22 mouse cellular contexts compared by ENCODE assay signal in the genomic region with DNA sequence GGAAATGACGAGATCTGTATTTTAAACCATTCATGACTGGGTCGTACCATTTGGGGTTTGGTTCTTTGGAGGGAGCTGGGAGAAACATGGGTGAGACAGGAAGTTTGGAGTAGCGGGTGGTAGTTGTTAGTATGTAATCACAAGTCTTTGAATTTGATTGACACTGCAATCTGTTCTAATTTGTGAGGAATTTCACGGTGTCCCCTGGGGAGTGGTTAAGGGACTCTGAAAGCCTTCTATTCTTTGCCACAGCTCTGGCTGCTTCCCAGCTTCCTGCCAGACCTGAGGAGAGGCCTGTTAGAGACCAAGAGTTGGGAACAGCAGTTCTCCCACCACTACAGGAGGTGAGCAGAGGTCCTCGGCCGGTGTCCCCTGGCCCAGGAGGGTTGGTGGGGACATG. TPM values are rescaled to one million over a fixed set of nuclear protein-coding genes. Genes with fewer than 3 reads are reported as not detected.
DNase-seq lines count a peak whose midpoint lies in the region; ATAC-seq lines count a peak whose summit lies in the region.
"Had no signal": no experiment of that assay in that cellular context is flagged by ENCODE, and none has a peak within 500 bp of the region (broad histone marks: within the 10 kb centered on the region; RNA-seq: fewer than 3 reads in every experiment).

No protein-coding gene starts in this region.

- peak overlapping the region; percentile 74 for H3K27ac ChIP-seq in forebrain, embryonic 15.5 days (replicated peaks)
- H3K27ac ChIP-seq in forebrain, embryonic 10.5 days, result no peak overlapping the region
- H3K27ac ChIP-seq in forebrain, embryonic 16.5 days (ENCODE audit: low read length), result peak overlapping the region; percentile 25
- H3K27ac ChIP-seq in liver, embryonic 12.5 days, result no peak overlapping the region
- H3K27ac ChIP-seq: heart, embryonic 15.5 days; hindbrain, embryonic 15.5 days; liver, embryonic 13.5 days; midbrain, embryonic 13.5 days; stomach, postnatal 0 days had no signal

- H3K4me3 ChIP-seq in forebrain, embryonic 15.5 days, result no peak overlapping the region
- no peak overlapping the region for H3K4me3 ChIP-seq in forebrain, embryonic 10.5 days
- H3K4me3 ChIP-seq in forebrain, embryonic 16.5 days (replicated peaks; ENCODE audit: low read length), result no peak overlapping the region
- H3K4me3 ChIP-seq in liver, embryonic 12.5 days, result no peak overlapping the region
- H3K4me3 ChIP-seq: heart, embryonic 15.5 days; hindbrain, embryonic 15.5 days; liver, embryonic 13.5 days; midbrain, embryonic 13.5 days had no signal

- no peaks in the 10 kb centered on the region for H3K27me3 ChIP-seq in forebrain, embryonic 15.5 days
- H3K27me3 ChIP-seq in forebrain, embryonic 10.5 days (ENCODE audit: poor library complexity, severe bottlenecking), result no peaks in the 10 kb centered on the region
- no peaks in the 10 kb centered on the region for H3K27me3 ChIP-seq in forebrain, embryonic 16.5 days (replicated peaks; ENCODE audit: control insufficient read depth, insufficient read depth, low read length)
- H3K27me3 ChIP-seq in liver, embryonic 12.5 days (replicated peaks), result no peaks in the 10 kb centered on the region
- H3K27me3 ChIP-seq: heart, embryonic 15.5 days; hindbrain, embryonic 15.5 days; liver, embryonic 13.5 days; midbrain, embryonic 13.5 days had no signal

- H3K9ac ChIP-seq in forebrain, embryonic 15.5 days (replicated peaks), result no peak overlapping the region; the same call in 1 of the 2 replicates
- H3K9ac ChIP-seq in forebrain, embryonic 16.5 days (replicated peaks; ENCODE audit: low read depth, low read length), result no peak overlapping the region
- no peak overlapping the region for H3K9ac ChIP-seq in liver, embryonic 12.5 days
- H3K9ac ChIP-seq: heart, embryonic 15.5 days; hindbrain, embryonic 15.5 days; liver, embryonic 13.5 days; midbrain, embryonic 13.5 days had no signal

- no peak overlapping the region for H3K4me2 ChIP-seq in forebrain, embryonic 15.5 days (replicated peaks)
- H3K4me2 ChIP-seq in forebrain, embryonic 16.5 days (ENCODE audit: low read length), result no peak overlapping the region
- no peak overlapping the region for H3K4me2 ChIP-seq in liver, embryonic 12.5 days
- H3K4me2 ChIP-seq: heart, embryonic 15.5 days; hindbrain, embryonic 15.5 days; liver, embryonic 13.5 days; midbrain, embryonic 13.5 days had no signal

- no peak for DNase-seq in forebrain, embryonic 10.5 days (ENCODE audit: extremely low spot score, low spot score)
- peak; percentile 45 for DNase-seq in 3T3-L1 (ENCODE audit: low read depth, low spot score)
- DNase-seq in Muller cell, postnatal 12 days (ENCODE audit: inconsistent ontology term), result peak; percentile 36
- DNase-seq in urinary bladder, postnatal 4 days (ENCODE audit: low spot score in 2 of 2), result no peak
- DNase-seq: adrenal gland, postnatal 14 days; cerebellum, adult 9-10 months; gastrocnemius, postnatal 36 days; heart, postnatal 36 days; kidney, adult 2 months; kidney, postnatal 10 days; liver, embryonic 13.5 days; lung, adult 2 months; lung, postnatal 14 days; thymus, adult 2 months; thymus, postnatal 4 days had no signal

- H3K36me3 ChIP-seq in forebrain, embryonic 15.5 days, result peaks cover 11% of the 10 kb centered on the region; the same call in 1 of the 2 replicates
- H3K36me3 ChIP-seq in forebrain, embryonic 10.5 days (replicated peaks), result peaks cover 39% of the 10 kb centered on the region
- peaks cover 5% of the 10 kb centered on the region; the same call in 1 of the 2 replicates for H3K36me3 ChIP-seq in forebrain, embryonic 16.5 days (ENCODE audit: control insufficient read depth, insufficient read depth)
- peaks cover 59% of the 10 kb centered on the region for H3K36me3 ChIP-seq in liver, embryonic 12.5 days

- WGBS in forebrain, embryonic 15.5 days, result 28% methylated on average over 6 of the region's 6 CpGs
- WGBS in forebrain, embryonic 10.5 days, result 62% methylated on average over 6 of the region's 6 CpGs
- 24% methylated on average over 6 of the region's 6 CpGs for WGBS in forebrain, embryonic 16.5 days
- 81% methylated on average over 6 of the region's 6 CpGs for WGBS in liver, embryonic 12.5 days (ENCODE audit: insufficient replicate concordance)

- peak; percentile 48 for ATAC-seq in forebrain, embryonic 15.5 days (replicated peaks)
- ATAC-seq in forebrain, embryonic 16.5 days, result peak; percentile 74
- no peak for ATAC-seq in liver, embryonic 12.5 days
- ATAC-seq: midbrain, embryonic 13.5 days had no signal

- no peaks in the 10 kb centered on the region for H3K9me3 ChIP-seq in forebrain, embryonic 15.5 days
- H3K9me3 ChIP-seq in forebrain, embryonic 10.5 days, result no peaks in the 10 kb centered on the region
- H3K9me3 ChIP-seq in forebrain, embryonic 16.5 days (ENCODE audit: control insufficient read depth, low read length), result no peaks in the 10 kb centered on the region
- H3K9me3 ChIP-seq in liver, embryonic 12.5 days (replicated peaks), result no peaks in the 10 kb centered on the region
- H3K9me3 ChIP-seq: heart, embryonic 15.5 days; hindbrain, embryonic 15.5 days; liver, embryonic 13.5 days; midbrain, embryonic 13.5 days had no signal

- H3K4me1 ChIP-seq in forebrain, embryonic 15.5 days, result peaks cover 28% of the 10 kb centered on the region
- peaks cover 22% of the 10 kb centered on the region for H3K4me1 ChIP-seq in forebrain, embryonic 10.5 days
- peaks cover 13% of the 10 kb centered on the region for H3K4me1 ChIP-seq in forebrain, embryonic 16.5 days (replicated peaks; ENCODE audit: control insufficient read depth, insufficient read depth, low read length)
- 0 out of 2 replicates have a peak, but pooled peaks cover 12% of the 10 kb centered on the region for H3K4me1 ChIP-seq in liver, embryonic 12.5 days

RNA-seq across cellular contexts. Expression of a gene that starts 9.3 kb away (rescaled TPM):
- polyA plus RNA-seq in forebrain, embryonic 15.5 days (2015; fragmentation: Nextera tagmentation; extraction: Ambion mirVana), result 25.1 and 26.5 TPM in 2 replicates
- 11.5 and 11.6 TPM in 2 replicates for polyA plus RNA-seq in forebrain, embryonic 10.5 days (2016; fragmentation: Nextera tagmentation; extraction: Ambion mirVana)
- polyA plus RNA-seq in forebrain, embryonic 16.5 days (2015; fragmentation: Nextera tagmentation; extraction: Ambion mirVana), result 26.3 and 27.9 TPM in 2 replicates
- polyA plus RNA-seq in liver, embryonic 12.5 days (2016; fragmentation: Nextera tagmentation; extraction: Ambion mirVana), result 7.5 and 8.9 TPM in 2 replicates

RNA-seq across cellular contexts. Expression of a gene that starts 28.1 kb away (rescaled TPM):
- 77.8 and 83.4 TPM in 2 replicates for polyA plus RNA-seq in forebrain, embryonic 15.5 days (2015; fragmentation: Nextera tagmentation; extraction: Ambion mirVana)
- polyA plus RNA-seq in forebrain, embryonic 10.5 days (2016; fragmentation: Nextera tagmentation; extraction: Ambion mirVana), result 65.8 and 67.8 TPM in 2 replicates
- polyA plus RNA-seq in forebrain, embryonic 16.5 days (2015; fragmentation: Nextera tagmentation; extraction: Ambion mirVana), result 90.3 and 91.3 TPM in 2 replicates
- 43.6 and 44.3 TPM in 2 replicates for polyA plus RNA-seq in liver, embryonic 12.5 days (2016; fragmentation: Nextera tagmentation; extraction: Ambion mirVana)

Comparison
In these comparisons a context has a peak if more than half of its experiments do, and no peak if none do; other contexts are left out.
1. H3K27ac ChIP-seq: peak in forebrain, embryonic 15.5 days (single experiment) and forebrain, embryonic 16.5 days (single experiment); none in forebrain, embryonic 10.5 days (single experiment) and liver, embryonic 12.5 days (single experiment).
2. DNase-seq: peak in 3T3-L1 (single experiment) and Muller cell, postnatal 12 days (single experiment); none in forebrain, embryonic 10.5 days (single experiment) and urinary bladder, postnatal 4 days (0 of 2).